Mouse (Mus musculus) liver, embryonic 14.5 days (tissue): Measurements from ENCODE around the gene Acot1. TPM values are rescaled to one million over a fixed set of nuclear protein-coding genes. Genes with fewer than 3 reads are reported as not detected.
"Not testable (repeated sequence)": the region's sequence is repeated elsewhere in the genome, so short reads cannot be mapped to it uniquely, and the experiment has no call there.

Source experiments
- ATAC-seq: fragments of 200-750 bp; cut with Nextera tagmentation; 2 replicates; pipeline ENCODE4 v1.8.0; 2017; ENCODE audit warnings: moderate number of reproducible peaks, mild to moderate bottlenecking, moderate library complexity; ENCODE audit not compliant: insufficient read depth
- DNase-seq, 3 experiments: peaks; one replicate each; pipeline ENCODE4 v3.0.0-alpha.2; 2012 to 2013; ENCODE audit warnings: low read depth in 3 of 3, low spot score in 3 of 3
- H3K27ac ChIP-seq: fragments of 300-500 bp; sonication (generic); 2 replicates; pipeline ENCODE4 v1.5.1; 2014; ENCODE audit warnings: moderate library complexity, mild to moderate bottlenecking, control low read depth, inconsistent platforms
- H3K27me3 ChIP-seq: fragments of 300-500 bp; sonication (generic); 2 replicates; pipeline ENCODE4 v1.6.1; 2014; ENCODE audit warnings: mild to moderate bottlenecking, low read length, moderate library complexity; ENCODE audit not compliant: control insufficient read depth, insufficient read depth
- H3K36me3 ChIP-seq: fragments of 300-500 bp; sonication (generic); replicated peaks from 2 replicates; pipeline ENCODE4 v1.6.1; 2014; ENCODE audit warnings: low read depth; ENCODE audit not compliant: control insufficient read depth, insufficient read depth
- H3K4me1 ChIP-seq, 2 experiments: fragments of 200-500 bp in 1 of 2; fragments of 300-500 bp in 1 of 2; sonication (generic) in 1 of 2; replicated peaks; 2 replicates each; pipeline ENCODE4 v1.6.1; 2012 to 2014; ENCODE audit warnings: antibody characterized with exemption in 1 of 2, inconsistent platforms in 1 of 2, low read length in 1 of 2; ENCODE audit not compliant: control insufficient read depth in 2 of 2, insufficient read depth in 2 of 2
- H3K4me2 ChIP-seq: fragments of 300-500 bp; sonication (generic); 2 replicates; pipeline ENCODE4 v1.6.1; 2014; ENCODE audit warnings: low read depth, mild to moderate bottlenecking, control low read depth, moderate library complexity
- H3K4me3 ChIP-seq, 2 experiments: fragments of 200-500 bp in 1 of 2; fragments of 300-500 bp in 1 of 2; sonication (generic) in 1 of 2; 2 replicates each; pipeline ENCODE4 v1.5.1; 2012 to 2014; ENCODE audit warnings: low read depth in 2 of 2, low read length in 2 of 2, mild to moderate bottlenecking in 2 of 2, control low read depth in 1 of 2, inconsistent platforms in 1 of 2, moderate library complexity in 1 of 2; ENCODE audit not compliant: insufficient read depth in 1 of 2
- H3K9ac ChIP-seq: fragments of 300-500 bp; sonication (generic); replicated peaks from 2 replicates; pipeline ENCODE4 v1.6.1; 2014; ENCODE audit warnings: mild to moderate bottlenecking, control low read depth, moderate library complexity
- H3K9me3 ChIP-seq: fragments of 300-500 bp; sonication (generic); 2 replicates; pipeline ENCODE4 v1.6.1; 2016; ENCODE audit warnings: low read length, mixed read lengths; ENCODE audit not compliant: control insufficient read depth
- CTCF ChIP-seq: IDR thresholded peaks from 2 replicates; pipeline ENCODE4 v1.5.1; 2016; ENCODE audit warnings: antibody characterized with exemption, low read depth, control low read depth
- EP300 ChIP-seq: IDR thresholded peaks from 2 replicates; pipeline ENCODE4 v1.6.1; 2016; ENCODE audit warnings: antibody characterized with exemption, low read depth
- WGBS: fragments of 180-500 bp; shearing (Covaris S2); extraction: QIAGEN DNeasy Blood & Tissue Kit; methylation state at CpG from one replicate; pipeline ENCODE4 v1.1.7; 2014; ENCODE audit not compliant: insufficient replicate concordance; 5-methylcytosine and 5-hydroxymethylcytosine counted together
- polyA plus RNA-seq, 2 experiments: library from polyadenylated mRNA; depleted of rRNA in 1 of 2; stranded (reverse) in 1 of 2; unstranded in 1 of 2; fragments of >200 nt; fragmentation: Nextera tagmentation in 1 of 2; extraction: Ambion mirVana in 1 of 2; gene quantifications; 2 replicates each; pipeline versions ENCODE4 v1.2.1 to v1.2.3; 2012 to 2014

Gene Acot1
- polyA plus RNA-seq, 2 experiments = 12.8 to 28.3 TPM

GRCm38 (mm10) chr12:84013701-84014100, 4.4 kb downstream of the Acot1 start:
- Histone ChIP-seq H3K9me3 (no peaks in the 10 kb centered on the region), H3K27me3 (peaks cover 13% of the 10 kb centered on the region), H3K36me3 (no peaks in the 10 kb centered on the region), H3K4me1 (no peaks in the 10 kb centered on the region), H3K4me3 (no peak overlapping the region), H3K27ac (no peak overlapping the region), H3K9ac (no peak overlapping the region), H3K4me2 (no peak overlapping the region)
- ATAC-seq = no peak
- DNase-seq = no peak
- no peak for TF ChIP-seq CTCF
- TF ChIP-seq EP300 = no peak
- WGBS = 76% methylated on average over 7 of the region's 7 CpGs

- H3K27ac ChIP-seq = not testable (repeated sequence)
- peak; percentile 76 for ATAC-seq
- DNase-seq = peak in 2 of 3 experiments; percentile 44 to 52
Observed at GRCm38 (mm10) chr12:84020528-84020927, 11.2 kb downstream of the Acot1 start.

DNA sequence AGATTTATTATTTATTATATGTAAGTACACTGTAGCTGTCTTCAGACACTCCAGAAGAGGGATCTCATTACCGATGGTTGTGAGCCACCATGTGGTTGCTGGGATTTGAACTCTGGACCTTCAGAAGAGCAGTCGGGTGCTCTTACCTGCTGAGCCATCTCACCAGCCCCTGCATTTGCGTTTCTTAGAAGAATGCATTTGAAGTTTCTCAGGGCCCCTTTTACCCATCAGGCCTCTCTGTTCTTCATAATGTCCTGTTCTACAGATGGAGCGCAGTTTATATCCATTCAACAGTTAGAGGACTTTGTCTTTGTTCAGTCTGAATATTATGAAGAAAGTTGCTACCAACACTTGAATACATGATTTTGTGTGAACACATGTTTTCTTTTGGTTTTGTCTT, 13.0 kb downstream of the Acot1 start:
- not testable (repeated sequence) for DNase-seq, H3K36me3 ChIP-seq, H3K27ac ChIP-seq, H3K4me3 ChIP-seq, H3K4me1 ChIP-seq, ATAC-seq, H3K27me3 ChIP-seq, H3K4me2 ChIP-seq, H3K9ac ChIP-seq, H3K9me3 ChIP-seq
- WGBS = 85% methylated on average over 4 of the region's 4 CpGs

More at GRCm38 (mm10) chr12:84020528-84020927, 11.2 kb downstream of the Acot1 start:
- not testable (repeated sequence) for H3K4me3 ChIP-seq, H3K9me3 ChIP-seq, H3K4me2 ChIP-seq, H3K9ac ChIP-seq, H3K4me1 ChIP-seq, H3K27me3 ChIP-seq, H3K36me3 ChIP-seq
- 55% methylated on average over 7 of the region's 7 CpGs for WGBS
- 0 out of 2 replicates have a peak, but pooled peaks have one; percentile 12 for TF ChIP-seq EP300

DNA sequence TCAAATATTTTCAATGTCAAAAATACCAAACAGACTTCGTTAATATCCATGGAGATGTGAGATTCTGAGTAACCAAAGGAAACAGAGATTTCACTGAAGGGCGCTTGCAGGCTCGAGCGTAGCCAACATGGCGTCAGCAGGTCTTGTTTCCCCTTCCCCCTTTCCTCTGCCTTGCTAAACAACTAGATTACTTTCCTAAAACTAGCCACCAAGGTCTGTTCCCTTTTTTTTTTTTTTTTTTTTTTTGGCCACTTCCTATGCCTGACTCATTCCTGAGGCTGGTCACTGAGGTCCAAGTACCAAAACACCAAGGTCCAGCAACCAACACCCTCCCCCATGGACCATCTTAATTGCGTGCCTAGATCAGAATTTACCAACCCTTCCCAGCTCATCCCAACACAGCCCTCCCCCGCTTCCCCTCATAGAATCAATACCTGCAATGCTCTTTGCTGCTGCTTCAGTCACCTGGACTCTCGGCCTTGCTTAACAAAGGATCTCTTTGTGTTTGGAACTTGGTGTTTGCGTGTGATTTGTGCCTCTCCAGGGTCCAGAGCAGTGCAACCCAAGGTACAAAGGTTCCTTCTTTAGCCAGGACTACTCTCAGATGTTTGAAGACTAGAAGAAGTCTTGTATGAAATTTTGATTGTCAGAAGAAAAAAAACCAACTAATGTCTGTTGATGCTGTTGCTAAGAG, 13.9 kb downstream of the Acot1 start:
- WGBS = 56% methylated on average over 9 of the region's 9 CpGs
- H3K36me3 ChIP-seq = no peaks in the 10 kb centered on the region
- H3K9me3 ChIP-seq = no peaks in the 10 kb centered on the region
- no peak overlapping the region for H3K4me3 ChIP-seq
- no peak for DNase-seq
- H3K4me2 ChIP-seq = no peak overlapping the region
- H3K9ac ChIP-seq = no peak overlapping the region
- ATAC-seq = no peak
- H3K27ac ChIP-seq = no peak overlapping the region
- TF ChIP-seq EP300 = no peak
- no peak for TF ChIP-seq CTCF
- H3K27me3 ChIP-seq = no peaks in the 10 kb centered on the region
- peaks cover 0 to 8% of the 10 kb centered on the region in 2 experiments; a peak in 2 of 4 replicates for H3K4me1 ChIP-seq

DNA sequence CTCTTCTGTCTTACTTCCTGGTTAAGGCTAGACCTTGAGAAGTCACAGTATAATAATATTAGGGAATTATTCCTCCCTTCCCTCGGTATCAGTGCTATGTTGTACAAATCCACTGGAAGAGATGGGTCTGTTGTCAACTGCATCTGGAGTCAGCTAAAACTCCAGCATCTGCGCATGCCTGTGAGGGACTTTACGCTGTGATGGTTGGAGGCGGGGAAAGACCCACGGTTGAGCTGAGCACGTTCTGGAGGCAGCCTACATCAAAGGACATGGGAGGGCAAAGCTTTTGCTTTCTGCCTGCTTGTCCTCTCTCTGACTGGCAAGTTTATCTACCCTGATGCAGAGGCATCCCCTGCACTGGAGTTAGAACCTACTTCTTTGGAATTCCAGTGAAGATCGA, 16.6 kb downstream of the Acot1 start:
- Histone ChIP-seq H3K27ac (no peak overlapping the region), H3K9ac (no peak overlapping the region), H3K9me3 (no peaks in the 10 kb centered on the region), H3K4me2 (no peak overlapping the region), H3K4me1 (peaks cover 0 to 8% of the 10 kb centered on the region in 2 experiments; a peak in 2 of 4 replicates), H3K27me3 (no peaks in the 10 kb centered on the region), H3K4me3 (no peak overlapping the region), H3K36me3 (no peaks in the 10 kb centered on the region)
- no peak for TF ChIP-seq EP300
- no peak for TF ChIP-seq CTCF
- DNase-seq (no peak), ATAC-seq (no peak)
- WGBS = 74% methylated on average over 7 of the region's 7 CpGs

- H3K27ac ChIP-seq, DNase-seq, H3K4me2 ChIP-seq, H3K4me1 ChIP-seq, H3K9me3 ChIP-seq, H3K9ac ChIP-seq, ATAC-seq, H3K36me3 ChIP-seq, H3K4me3 ChIP-seq, H3K27me3 ChIP-seq: not testable (repeated sequence)
- 42% methylated on average over 3 of the region's 3 CpGs for WGBS
Observed at GRCm38 (mm10) chr12:84028328-84028727, 19.0 kb downstream of the Acot1 start.

GRCm38 (mm10) chr12:84029043-84029442, 19.8 kb downstream of the Acot1 start:
- H3K9ac ChIP-seq, H3K4me3 ChIP-seq, H3K4me2 ChIP-seq, ATAC-seq, H3K27me3 ChIP-seq, DNase-seq, H3K9me3 ChIP-seq, H3K36me3 ChIP-seq, H3K27ac ChIP-seq, H3K4me1 ChIP-seq: not testable (repeated sequence)
- WGBS = 93% methylated on average over 1 of the region's 1 CpGs
